Mouse (Mus musculus) left cerebral cortex, adult 2 months (tissue): ENCODE measurements around the gene Gnptg. TPM values are rescaled to one million over a fixed set of nuclear protein-coding genes. Genes with fewer than 3 reads are reported as not detected.

Experiments
- DNase-seq, 2 experiments: peaks; one replicate each; pipeline ENCODE4 v3.0.0; 2021 to 2022; ENCODE audit warnings: low spot score in 2 of 2, mixed read lengths in 1 of 2; ENCODE audit errors: extremely low spot score in 1 of 2
- H3K27ac ChIP-seq: fragments of 200-600 bp; 2 replicates; pipeline ENCODE4 v1.8.1; 2022
- H3K4me3 ChIP-seq: fragments of 200-600 bp; 2 replicates; pipeline ENCODE4 v1.8.1; 2022
- CTCF ChIP-seq: fragments of 200-600 bp; IDR thresholded peaks from 2 replicates; pipeline ENCODE4 v1.8.1; 2022; ENCODE audit warnings: antibody characterized with exemption, mild to moderate bottlenecking, moderate library complexity
- intact Hi-C: fragments of 180-260 bp; cut with DNase I; formaldehyde crosslinking; loops from one replicate; pipeline ENCODE4 v1.15.1; 2025
- total RNA-seq, 2 experiments: library from RNA; stranded (reverse); gene quantifications; 2 replicates each; pipeline ENCODE4 v1.2.3; 2021

Gnptg gene
- total RNA-seq, 2 experiments from 2014 or later: 78.1 to 81.4 TPM

- intact Hi-C loops: loop anchor here (5.0 kb wide), 2 partner anchors 89 to 154 kb away; partner anchors contain the start of genes BC003965 and Telo2
- Histone ChIP-seq H3K27ac (no peak overlapping the region), H3K4me3 (no peak overlapping the region; the same call in 1 of the 2 replicates)
- no peak for DNase-seq
- no peak for TF ChIP-seq CTCF
These were observed 30.9 kb upstream of the Gnptg start for GRCm38 (mm10) chr17:25270795-25271335.

- intact Hi-C loops: no loop called here
- DNase-seq: no peak
These were observed 24.5 kb upstream of the Gnptg start for GRCm38 (mm10) chr17:25264453-25264852.

GRCm38 (mm10) chr17:25257804-25258261, 17.9 kb upstream of the Gnptg start:
- H3K27ac ChIP-seq: no peak overlapping the region
- H3K4me3 ChIP-seq: no peak overlapping the region
- no peak for TF ChIP-seq CTCF
- intact Hi-C loops: no loop called here
- DNase-seq: no peak

More at GRCm38 (mm10) chr17:25264453-25264852, 24.5 kb upstream of the Gnptg start:
- no peak overlapping the region for H3K27ac ChIP-seq
- H3K4me3 ChIP-seq: no peak overlapping the region
- peak; percentile 51 for TF ChIP-seq CTCF

GRCm38 (mm10) chr17:25256140-25256754, 16.3 kb upstream of the Gnptg start, which contains the start of gene Baiap3:
Baiap3 (minus strand) TSS chr17:25256364.
- DNase-seq: no peak
- intact Hi-C loops: no loop called here
- TF ChIP-seq CTCF: no peak
- Histone ChIP-seq H3K27ac (no peak within 1 kb of the TSS), H3K4me3 (no peak within 1 kb of the TSS)

GRCm38 (mm10) chr17:25255110-25255509, 15.2 kb upstream of the Gnptg start:
- no peak for TF ChIP-seq CTCF
- intact Hi-C loops: no loop called here

GRCm38 (mm10) chr17:25253760-25254159, 13.8 kb upstream of the Gnptg start:
- no peak overlapping the region for H3K4me3 ChIP-seq
- no peak overlapping the region for H3K27ac ChIP-seq
- no peak for TF ChIP-seq CTCF
- intact Hi-C loops: no loop called here
- peak in 1 of 2 experiments; percentile 62 for DNase-seq

More at GRCm38 (mm10) chr17:25255110-25255509, 15.2 kb upstream of the Gnptg start:
- Histone ChIP-seq H3K4me3 (no peak overlapping the region), H3K27ac (no peak overlapping the region)
- no peak for DNase-seq

GRCm38 (mm10) chr17:25252643-25253042, 12.7 kb upstream of the Gnptg start:
- intact Hi-C loops: no loop called here
- no peak overlapping the region for H3K4me3 ChIP-seq
- TF ChIP-seq CTCF: no peak
- no peak overlapping the region for H3K27ac ChIP-seq
- DNase-seq: no peak

GRCm38 (mm10) chr17:25250181-25250835, 10.4 kb upstream of the Gnptg start:
- DNase-seq: no peak
- Histone ChIP-seq H3K27ac (no peak overlapping the region), H3K4me3 (no peak overlapping the region)
- intact Hi-C loops: no loop called here
- no peak for TF ChIP-seq CTCF

- H3K4me3 ChIP-seq: no peak overlapping the region
- H3K27ac ChIP-seq: no peak overlapping the region
- DNase-seq: no peak
- intact Hi-C loops: no loop called here
- TF ChIP-seq CTCF: no peak
These were observed 8.3 kb upstream of the Gnptg start for GRCm38 (mm10) chr17:25248033-25248750.

- no peak for TF ChIP-seq CTCF
- H3K27ac ChIP-seq: no peak overlapping the region
- intact Hi-C loops: no loop called here
- H3K4me3 ChIP-seq: no peak overlapping the region
- no peak for DNase-seq
These were observed 4.3 kb upstream of the Gnptg start for GRCm38 (mm10) chr17:25244239-25244638.

GRCm38 (mm10) chr17:25243131-25243780, 3.3 kb upstream of the Gnptg start:
- no peak overlapping the region for H3K4me3 ChIP-seq
- DNase-seq: no peak
- no peak overlapping the region for H3K27ac ChIP-seq
- TF ChIP-seq CTCF: no peak; the same call in none of the 2 replicates
- intact Hi-C loops: no loop called here
